Mouse (Mus musculus) lung, adult 2 months (tissue): ENCODE results near the gene Plod3. TPM values are rescaled to one million over a fixed set of nuclear protein-coding genes. Genes with fewer than 3 reads are reported as not detected.

Source experiments
- DNase-seq: peaks from one replicate; pipeline ENCODE4 v3.0.0; 2022
- H3K4me1 ChIP-seq: fragments of 200-500 bp; 2 replicates; pipeline ENCODE4 v1.6.1; 2011; ENCODE audit warnings: low read length; ENCODE audit not compliant: control insufficient read depth, insufficient read depth
- H3K4me3 ChIP-seq: fragments of 200-500 bp; replicated peaks from 2 replicates; pipeline ENCODE3; 2011; ENCODE audit warnings: low read depth, mild to moderate bottlenecking, control low read depth, low read length; ENCODE audit errors: extremely low read depth
- CTCF ChIP-seq: fragments of 200-500 bp; IDR thresholded peaks from 2 replicates; pipeline ENCODE4 v1.5.1; 2011; ENCODE audit warnings: mild to moderate bottlenecking, low read length, control low read depth; ENCODE audit not compliant: insufficient read depth
- POLR2A ChIP-seq: fragments of 200-500 bp; IDR thresholded peaks from 2 replicates; pipeline ENCODE4 v1.6.1; 2011; ENCODE audit warnings: low read depth, mild to moderate bottlenecking, control low read depth, low read length, borderline replicate concordance; ENCODE audit errors: extremely low read depth
- WGBS: fragments of 180-500 bp; shearing (Covaris S2); methylation state at CpG from one replicate; pipeline ENCODE4 v1.1.7; 2018; 5-methylcytosine and 5-hydroxymethylcytosine counted together
- polyA plus RNA-seq: library from polyadenylated mRNA; depleted of rRNA; stranded (reverse); fragments of >200 nt; gene quantifications from 2 replicates; pipeline ENCODE4 v1.2.3, GENCODE M21; 2012

Plod3 gene
- polyA plus RNA-seq, 1 experiment: 84.8 TPM

DNA sequence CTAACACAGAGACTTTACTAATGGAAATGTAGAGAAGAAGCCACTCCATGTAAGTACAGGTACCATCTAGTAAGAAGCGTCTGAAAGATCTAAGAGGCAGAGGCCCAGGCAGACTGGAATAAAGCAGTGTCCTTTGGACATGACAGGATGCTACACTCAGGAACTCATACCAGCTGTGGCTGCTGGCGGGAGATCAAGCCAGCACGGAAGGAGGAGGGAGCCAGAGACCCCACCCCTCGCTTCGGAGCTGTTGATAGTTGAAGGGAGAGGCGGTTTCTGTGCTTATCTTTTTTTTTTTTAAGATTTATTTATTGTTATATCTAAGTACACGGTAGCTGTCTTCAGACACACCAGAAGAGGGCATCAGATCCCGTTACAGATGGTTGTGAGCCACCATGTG, 20.5 kb downstream of the Plod3 start:
- DNase-seq: no peak
- TF ChIP-seq CTCF: no peak
- TF ChIP-seq POLR2A: no peak
- Histone ChIP-seq H3K4me1 (no peaks in the 10 kb centered on the region), H3K4me3 (no peak overlapping the region)
- 24% methylated on average over 8 of the region's 8 CpGs for WGBS

DNA sequence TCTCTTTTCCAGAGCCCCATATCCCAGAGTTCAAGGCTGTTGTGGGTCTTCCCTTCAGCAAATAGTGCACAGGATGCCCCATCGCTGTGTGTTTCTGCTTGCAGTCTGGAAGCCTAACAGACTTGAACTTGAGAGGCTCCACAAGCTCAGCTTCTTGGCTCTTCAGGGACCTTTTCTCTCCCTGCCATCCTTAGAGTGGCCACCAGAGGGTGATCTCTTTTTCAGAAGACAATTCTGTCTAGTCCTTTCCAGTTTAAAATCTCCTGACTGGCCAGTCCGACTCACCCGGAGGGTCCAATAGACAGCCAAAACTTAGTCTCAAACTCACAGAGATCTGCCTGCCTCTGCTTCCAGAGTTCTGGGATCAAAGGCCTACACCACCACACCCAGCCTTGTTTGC, 23.2 kb downstream of the Plod3 start:
- TF ChIP-seq CTCF (0 out of 2 replicates have a peak, but pooled peaks have one; percentile 4), POLR2A (no peak)
- no peak for DNase-seq
- Histone ChIP-seq H3K4me3 (no peak overlapping the region), H3K4me1 (no peaks in the 10 kb centered on the region)
- 20% methylated on average over 3 of the region's 3 CpGs for WGBS

DNA sequence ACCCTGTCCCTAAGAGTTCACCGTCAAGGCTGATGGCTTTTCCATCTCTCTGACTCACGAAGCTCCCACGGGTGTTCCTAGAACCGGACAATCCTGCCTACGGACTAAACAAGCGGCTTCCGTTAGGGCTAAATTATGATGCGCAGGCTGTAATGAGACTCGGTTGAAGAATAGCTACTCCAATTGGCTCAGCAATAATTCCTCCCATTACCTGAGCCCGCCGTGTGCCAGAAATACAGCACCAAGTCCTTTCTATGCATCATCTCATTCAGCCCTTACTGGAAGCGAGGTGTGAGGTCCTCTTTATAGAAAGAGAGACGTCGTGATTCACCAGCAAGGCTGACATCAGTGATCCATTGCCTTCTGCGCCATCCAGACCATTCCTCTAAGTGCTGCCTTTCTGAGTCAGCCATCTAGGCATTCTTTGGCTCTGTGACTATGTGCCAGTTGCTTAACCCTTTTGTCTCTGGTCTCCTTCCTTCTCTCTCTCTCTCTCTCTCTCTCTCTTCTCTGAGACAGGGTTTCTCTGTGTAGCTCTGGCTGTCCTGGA, 25.7 kb downstream of the Plod3 start:
- Histone ChIP-seq H3K4me3 (no peak overlapping the region), H3K4me1 (no peaks in the 10 kb centered on the region)
- TF ChIP-seq POLR2A (no peak), CTCF (no peak)
- DNase-seq: no peak
- 68% methylated on average over 15 of the region's 15 CpGs for WGBS

DNA sequence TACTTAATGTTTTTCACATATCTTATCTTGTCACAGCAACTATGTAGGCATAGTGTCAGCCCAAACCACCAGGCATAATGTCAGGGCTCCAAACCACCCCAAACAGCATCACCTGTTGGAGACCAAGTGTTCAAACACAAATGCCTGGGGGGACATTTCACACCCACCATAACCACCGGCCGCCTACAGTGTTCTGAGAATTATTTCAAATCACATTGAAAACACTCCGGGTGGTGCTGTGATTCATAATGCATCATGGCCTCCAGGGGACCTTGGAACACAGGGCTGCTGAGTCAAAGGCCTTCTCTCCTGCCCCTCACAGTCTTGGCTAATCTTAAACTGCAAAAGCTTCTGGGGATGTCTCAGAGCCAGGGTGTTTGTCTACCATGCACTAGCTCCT, 29.1 kb downstream of the Plod3 start:
- H3K4me1 ChIP-seq: no peaks in the 10 kb centered on the region
- TF ChIP-seq CTCF: no peak
- H3K4me3 ChIP-seq: no peak overlapping the region
- WGBS: 86% methylated on average over 3 of the region's 3 CpGs
- no peak for DNase-seq

DNA sequence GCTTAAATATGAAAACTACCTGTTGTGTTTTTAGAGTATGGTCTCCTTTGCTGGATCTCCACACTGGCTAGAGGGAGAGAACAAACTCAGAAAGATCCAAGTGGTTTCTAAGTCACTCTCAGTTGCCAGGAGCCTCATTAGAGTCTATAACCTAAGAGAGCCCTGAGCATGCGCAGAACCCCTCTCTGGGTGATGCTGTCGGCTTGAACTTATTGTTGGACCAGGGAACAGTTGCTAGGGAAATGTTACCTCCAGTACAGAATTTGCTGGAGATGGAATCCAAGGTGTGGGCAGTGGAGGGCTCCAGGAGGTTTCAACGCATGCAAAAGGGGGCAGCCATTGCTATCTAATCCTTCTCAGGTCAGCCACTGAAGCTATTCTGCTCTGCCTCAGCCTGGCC, 37.5 kb downstream of the Plod3 start:
- no peak overlapping the region for H3K4me3 ChIP-seq
- 50% methylated on average over 3 of the region's 3 CpGs for WGBS
- DNase-seq: no peak
- no peaks in the 10 kb centered on the region for H3K4me1 ChIP-seq
- TF ChIP-seq POLR2A (no peak), CTCF (no peak)

DNA sequence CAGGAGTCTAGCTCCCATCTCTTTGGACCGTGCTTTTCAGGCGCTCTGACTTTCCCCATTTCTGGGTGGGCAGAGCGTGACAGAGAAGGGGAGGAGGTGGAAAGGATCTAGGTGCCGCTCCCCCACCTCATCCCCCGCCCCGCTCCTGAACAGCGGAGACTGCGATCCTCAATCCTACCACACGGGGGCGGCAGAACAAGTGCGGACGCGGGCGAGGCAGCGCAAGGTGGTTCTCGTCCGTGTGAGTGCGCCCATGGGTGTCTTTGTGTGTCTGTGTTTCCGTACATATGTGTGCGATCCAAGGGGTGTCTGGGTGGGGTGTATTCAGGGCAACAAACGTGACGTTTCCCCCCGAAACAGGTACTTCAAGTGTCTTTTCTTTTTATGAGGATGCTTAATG, 38.3 kb downstream of the Plod3 start:
- TF ChIP-seq CTCF (peak; percentile 71), POLR2A (no peak)
- DNase-seq: peak; percentile 84
- Histone ChIP-seq H3K4me1 (no peaks in the 10 kb centered on the region), H3K4me3 (no peak overlapping the region)
- WGBS: under 1% methylated on average over 23 of the region's 23 CpGs

DNA sequence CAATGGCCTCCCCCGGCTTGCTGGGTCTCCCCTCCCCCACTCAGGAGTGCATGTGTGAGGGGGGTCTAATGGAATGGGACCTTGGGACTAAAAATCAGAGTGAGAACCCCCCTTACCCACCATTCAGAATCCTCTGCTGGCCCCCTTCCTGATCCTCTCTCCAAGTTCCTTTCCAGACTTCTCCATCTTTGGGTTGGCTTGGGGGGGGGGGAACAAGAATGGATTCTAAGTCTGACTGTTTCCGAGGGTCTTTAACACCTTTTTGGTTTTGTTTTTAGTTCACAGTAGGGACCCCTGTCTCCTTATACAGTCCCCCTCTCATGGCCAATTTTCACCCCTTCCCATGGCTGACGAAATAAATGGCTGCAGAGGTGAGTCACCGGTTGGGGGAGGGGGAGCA, 39.3 kb downstream of the Plod3 start, which contains the start of gene Vgf:
Gene Vgf (plus strand): TSS at position 301 of the 400 bp plus-strand sequence.
- TF ChIP-seq CTCF: no peak
- no peak for TF ChIP-seq POLR2A
- WGBS: 12% methylated on average over 4 of the region's 4 CpGs
- DNase-seq: no peak
- Histone ChIP-seq H3K4me3 (no peak within 1 kb of the TSS), H3K4me1 (peaks cover 2% of the 10 kb centered on the region; the same call in 1 of the 2 replicates)

DNA sequence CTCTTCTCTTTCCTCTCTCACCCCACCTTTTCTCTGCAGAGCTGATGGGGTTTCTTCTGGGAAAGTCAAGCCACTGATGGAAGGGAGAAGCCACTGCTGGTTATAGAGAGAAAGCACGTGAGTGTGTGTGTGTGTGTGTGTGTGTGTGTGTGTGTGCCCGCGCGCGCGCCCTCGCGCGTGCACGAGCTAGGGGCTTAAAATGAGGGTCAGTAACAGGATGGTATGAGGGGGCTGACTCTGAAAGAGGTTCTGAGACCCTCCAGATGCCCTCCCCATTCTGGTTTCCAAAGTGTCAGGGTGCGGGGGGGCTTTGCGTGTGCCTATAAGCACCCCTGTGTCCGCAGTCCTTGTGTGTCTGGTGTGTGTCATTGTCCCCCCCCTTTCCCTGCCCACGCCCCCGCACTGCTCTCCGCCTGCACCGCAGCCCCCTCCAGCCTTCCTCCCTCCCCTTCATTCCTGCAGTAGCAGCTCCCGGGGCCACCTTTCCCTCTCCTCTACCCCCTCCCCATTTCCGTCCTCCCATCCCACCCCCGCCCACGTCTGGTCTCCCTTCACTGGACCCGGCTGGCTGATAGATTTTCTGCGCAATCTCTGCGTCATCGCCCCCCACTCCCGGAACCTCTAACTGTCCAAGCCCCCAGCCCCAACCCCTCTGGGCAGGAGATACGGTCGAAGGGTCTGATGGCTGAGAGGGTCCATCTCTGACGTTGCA, 41.9 kb downstream of the Plod3 start:
- Histone ChIP-seq H3K4me1 (peaks cover 13% of the 10 kb centered on the region), H3K4me3 (no peak overlapping the region)
- DNase-seq: no peak
- WGBS: 5% methylated on average over 28 of the region's 29 CpGs
- no peak for TF ChIP-seq CTCF
- no peak for TF ChIP-seq POLR2A

DNA sequence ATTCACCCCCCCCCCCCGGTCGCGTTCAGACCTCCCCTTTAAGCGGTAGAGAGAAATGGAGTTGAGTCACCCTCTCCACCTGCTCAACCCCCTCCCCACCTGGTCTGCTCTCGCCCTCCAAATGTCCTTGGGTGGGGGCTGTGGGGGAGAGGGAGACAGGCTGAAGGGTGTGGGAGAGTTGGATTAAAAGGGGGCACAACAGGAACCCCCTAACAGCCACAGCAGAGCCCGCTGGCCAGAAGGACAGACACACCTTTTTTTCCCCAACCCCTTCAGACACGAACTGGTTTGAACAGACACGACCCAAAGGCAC, 42.4 kb downstream of the Plod3 start:
- WGBS: under 1% methylated on average over 8 of the region's 8 CpGs
- Histone ChIP-seq H3K4me1 (peaks cover 13% of the 10 kb centered on the region), H3K4me3 (no peak overlapping the region)
- TF ChIP-seq CTCF (no peak), POLR2A (no peak)
- no peak for DNase-seq

DNA sequence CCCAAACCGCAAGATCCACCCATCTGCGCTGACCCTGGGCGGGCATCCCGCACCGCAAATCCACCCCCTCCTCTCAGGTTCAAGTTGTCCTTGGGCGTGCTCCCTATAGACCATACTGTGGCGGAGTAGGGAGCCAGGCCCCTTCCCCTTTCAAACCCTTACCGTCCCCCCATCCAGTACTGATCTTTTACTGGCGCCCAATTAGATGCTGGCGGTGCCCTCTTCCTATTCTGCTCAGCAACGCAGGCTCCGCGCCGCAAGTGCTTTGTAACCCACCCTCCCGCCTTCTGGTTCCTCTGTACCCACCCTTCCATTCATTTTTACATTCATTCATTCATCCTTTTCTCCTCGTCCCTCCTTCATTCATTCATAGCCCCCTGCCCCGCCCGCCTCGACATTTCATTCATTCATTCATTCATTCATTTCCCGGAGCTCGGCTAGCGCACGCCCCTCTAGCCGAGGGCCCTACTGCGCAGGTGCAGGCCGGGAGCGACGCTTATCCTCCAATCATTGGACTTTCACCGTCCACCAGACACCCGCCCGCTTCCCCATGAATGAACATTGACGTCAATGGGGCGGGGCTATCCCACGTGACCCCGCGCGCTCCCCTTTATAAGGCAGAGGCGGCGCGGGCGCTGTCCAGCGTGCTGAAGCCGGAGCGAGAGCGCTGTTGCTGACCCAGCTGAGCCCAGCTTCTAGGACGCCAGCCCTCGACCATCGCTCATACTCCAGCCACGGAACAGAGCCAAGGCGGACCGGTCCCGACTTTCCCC, 43.0 kb downstream of the Plod3 start:
- H3K4me1 ChIP-seq: peaks cover 13% of the 10 kb centered on the region
- TF ChIP-seq CTCF: no peak
- no peak for TF ChIP-seq POLR2A
- WGBS: under 1% methylated on average over 52 of the region's 52 CpGs
- peak; percentile 94 for DNase-seq
- H3K4me3 ChIP-seq: no peak overlapping the region
